Mouse (Mus musculus): ENCODE results near the gene Il9.

DNA sequence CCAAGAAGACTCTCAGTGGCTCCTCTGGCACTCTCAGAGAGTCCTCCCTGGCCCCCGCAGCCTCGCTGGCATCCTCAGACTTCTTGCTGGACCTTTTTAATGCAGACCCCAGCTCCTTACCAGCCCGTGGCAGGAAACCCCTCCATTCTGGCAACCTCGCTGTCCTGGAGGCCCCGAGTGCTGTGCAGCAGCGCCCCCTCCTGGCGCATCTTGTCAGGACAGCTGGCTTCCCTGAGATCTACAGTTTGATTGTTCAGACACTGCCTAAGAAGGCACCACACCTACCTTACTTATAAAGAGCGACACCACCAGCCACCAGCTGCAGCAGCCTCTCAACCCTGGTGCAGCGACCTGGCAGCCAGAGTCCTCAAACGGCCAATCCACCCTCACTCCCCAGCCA, 48.6 kb downstream of the Il9 start:
- TF ChIP-seq EP300 (IDR thresholded peaks at IDR 0.05; ENCODE audit: insufficient read depth, low read depth, low read length) (0 out of 2 replicates have a peak, but pooled peaks have one; percentile 14), POLR2A (IDR thresholded peaks at IDR 0.05; ENCODE audit: insufficient read depth, low read length) (no peak), CTCF (IDR thresholded peaks at IDR 0.05; ENCODE audit: low read depth, low read length) (peak; percentile 89)
